Mouse (Mus musculus) bone marrow macrophage, adult 2 months (primary cell): Measurements from ENCODE around the gene Rbm47. TPM values are rescaled to one million over a fixed set of nuclear protein-coding genes. Genes with fewer than 3 reads are reported as not detected.

ENCODE experiments used
- H3K27ac ChIP-seq: 2 replicates; pipeline ENCODE4 v1.5.1; 2012; ENCODE audit warnings: low read depth, low read length; ENCODE audit not compliant: insufficient read depth
- H3K4me1 ChIP-seq: 2 replicates; pipeline ENCODE4 v1.6.1; 2012; ENCODE audit warnings: low read length; ENCODE audit not compliant: control insufficient read depth, insufficient read depth
- H3K4me3 ChIP-seq: 2 replicates; pipeline ENCODE4 v1.5.1; 2012; ENCODE audit warnings: mild to moderate bottlenecking, low read length, moderate library complexity; ENCODE audit not compliant: insufficient read depth
- CTCF ChIP-seq: IDR thresholded peaks from 2 replicates; pipeline ENCODE4 v1.5.1; 2012; ENCODE audit warnings: low read depth, mild to moderate bottlenecking, low read length, moderate library complexity
- POLR2A ChIP-seq: IDR thresholded peaks from 2 replicates; pipeline ENCODE4 v1.6.1; 2012; ENCODE audit warnings: mild to moderate bottlenecking, low read depth, low read length, borderline replicate concordance
- polyA plus RNA-seq: library from polyadenylated mRNA; stranded (reverse); fragments of >200 nt; gene quantifications from 2 replicates; pipeline ENCODE4 v1.2.4, GENCODE M21; 2012; ENCODE audit not compliant: missing spikeins, insufficient read depth, insufficient read length

The Rbm47 gene
- polyA plus RNA-seq, 1 experiment: 89.0 TPM

DNA sequence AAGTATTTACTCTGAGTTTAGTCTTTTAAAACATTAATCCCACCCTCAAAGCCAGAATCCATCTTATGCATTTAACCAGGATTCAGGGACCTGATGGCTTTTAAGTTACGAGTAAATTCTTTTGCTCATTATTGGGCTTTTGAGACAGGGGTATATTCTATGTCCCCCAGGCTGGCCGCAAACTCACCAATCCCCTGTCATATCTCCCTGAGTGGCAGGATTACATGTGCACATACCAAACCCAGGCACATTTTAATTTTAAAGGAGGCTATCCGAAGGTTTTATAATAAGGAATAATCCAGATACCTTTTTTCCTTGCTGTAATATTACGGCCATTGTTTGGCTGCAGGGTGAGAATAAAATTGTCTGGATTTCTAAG is 111.3 kb downstream of the Rbm47 start:
- peaks cover 57% of the 10 kb centered on the region for H3K4me1 ChIP-seq
- TF ChIP-seq POLR2A: no peak
- no peak for TF ChIP-seq CTCF
- peak overlapping the region; percentile 60; the same call in 1 of the 2 replicates for H3K27ac ChIP-seq
- H3K4me3 ChIP-seq: no peak overlapping the region

- no peak for TF ChIP-seq CTCF
- no peak for TF ChIP-seq POLR2A
- Histone ChIP-seq H3K27ac (no peak overlapping the region), H3K4me1 (peaks cover 37% of the 10 kb centered on the region), H3K4me3 (no peak overlapping the region)
Measured at GRCm38 (mm10) chr5:66058844-66059243, 114.1 kb downstream of the Rbm47 start.

DNA sequence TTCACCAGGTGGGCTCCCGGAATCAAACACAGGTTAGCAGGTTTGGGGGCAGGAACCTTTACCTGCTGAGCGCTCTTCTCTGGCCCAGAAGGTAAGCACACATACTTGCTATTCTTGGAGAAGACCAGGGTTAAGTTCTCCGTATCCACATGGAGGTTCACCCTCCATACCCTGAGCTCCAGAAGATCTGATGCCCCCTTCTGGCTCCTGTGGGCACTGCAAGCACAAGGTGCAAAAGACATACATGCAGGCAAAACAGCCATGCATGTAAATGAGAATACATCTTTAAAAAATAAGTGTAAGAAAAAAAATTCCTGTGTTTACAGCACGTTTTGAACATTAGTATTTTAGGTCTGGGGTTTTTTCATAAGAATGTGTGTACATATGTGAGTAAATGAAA is 116.2 kb downstream of the Rbm47 start:
- Histone ChIP-seq H3K4me3 (no peak overlapping the region), H3K27ac (no peak overlapping the region), H3K4me1 (peaks cover 36% of the 10 kb centered on the region)
- peak; percentile 28 for TF ChIP-seq CTCF
- no peak for TF ChIP-seq POLR2A

- no peak overlapping the region for H3K27ac ChIP-seq
- TF ChIP-seq POLR2A: no peak
- no peak for TF ChIP-seq CTCF
- H3K4me3 ChIP-seq: no peak overlapping the region
- peaks cover 29% of the 10 kb centered on the region for H3K4me1 ChIP-seq
Measured at GRCm38 (mm10) chr5:66054394-66054793, 118.5 kb downstream of the Rbm47 start.

DNA sequence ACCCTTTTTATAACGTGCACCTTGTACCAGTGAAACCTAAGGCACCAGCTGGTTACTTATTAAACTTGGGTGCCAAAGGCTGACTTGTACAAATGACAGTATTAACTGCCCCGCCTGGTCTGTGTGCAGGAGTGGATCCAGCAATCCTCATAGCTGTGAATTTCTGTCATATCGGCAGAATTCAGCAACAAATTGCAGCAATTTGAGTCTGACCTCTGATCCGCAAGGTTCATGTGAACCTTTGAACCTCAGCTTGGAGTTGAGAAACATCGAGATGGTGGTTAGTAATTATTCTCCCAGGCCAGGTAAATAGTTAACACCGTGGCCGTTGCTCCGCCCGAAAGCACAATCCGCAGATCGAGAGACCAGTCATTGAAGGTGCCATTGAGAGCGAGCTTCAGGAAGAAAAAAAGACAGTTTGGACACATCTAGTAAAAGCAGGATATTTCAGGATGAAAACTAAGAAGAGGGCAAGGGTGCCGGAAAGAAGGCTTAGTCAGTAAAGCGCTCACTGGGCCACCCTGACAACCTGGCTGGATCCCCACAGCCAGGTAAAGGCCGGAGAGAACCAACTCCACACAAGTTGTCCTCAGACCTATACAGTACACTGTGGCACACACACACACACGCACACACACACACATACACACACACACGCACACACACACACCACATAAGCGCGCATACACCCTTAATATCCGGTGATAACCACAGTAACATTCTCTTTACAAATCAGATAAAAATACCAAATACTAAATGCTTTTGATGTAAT is 120.0 kb downstream of the Rbm47 start:
- H3K4me3 ChIP-seq: no peak overlapping the region
- TF ChIP-seq CTCF (no peak), POLR2A (no peak)
- H3K27ac ChIP-seq: no peak overlapping the region
- H3K4me1 ChIP-seq: peaks cover 23% of the 10 kb centered on the region

DNA sequence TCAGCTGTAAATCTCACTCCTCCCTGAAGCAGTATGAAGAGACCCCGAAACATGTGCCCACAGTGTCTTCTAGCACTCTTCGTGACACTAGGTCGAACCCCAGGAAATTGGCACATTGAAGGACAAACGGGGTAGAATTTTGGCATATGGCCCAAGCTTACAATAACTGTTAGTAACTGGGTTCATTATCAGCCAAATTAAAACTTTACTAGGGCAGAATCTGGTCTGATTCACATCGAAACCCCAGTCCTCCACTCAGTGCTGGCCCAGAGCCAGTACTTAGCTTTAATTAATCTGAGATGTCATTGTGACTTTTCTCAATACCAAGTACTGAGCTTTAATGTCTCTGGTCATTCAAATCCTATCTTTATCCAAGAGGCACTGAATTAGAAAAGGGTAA is 122.1 kb downstream of the Rbm47 start:
- Histone ChIP-seq H3K27ac (no peak overlapping the region), H3K4me1 (peaks cover 35% of the 10 kb centered on the region), H3K4me3 (no peak overlapping the region)
- no peak for TF ChIP-seq POLR2A
- TF ChIP-seq CTCF: no peak

DNA sequence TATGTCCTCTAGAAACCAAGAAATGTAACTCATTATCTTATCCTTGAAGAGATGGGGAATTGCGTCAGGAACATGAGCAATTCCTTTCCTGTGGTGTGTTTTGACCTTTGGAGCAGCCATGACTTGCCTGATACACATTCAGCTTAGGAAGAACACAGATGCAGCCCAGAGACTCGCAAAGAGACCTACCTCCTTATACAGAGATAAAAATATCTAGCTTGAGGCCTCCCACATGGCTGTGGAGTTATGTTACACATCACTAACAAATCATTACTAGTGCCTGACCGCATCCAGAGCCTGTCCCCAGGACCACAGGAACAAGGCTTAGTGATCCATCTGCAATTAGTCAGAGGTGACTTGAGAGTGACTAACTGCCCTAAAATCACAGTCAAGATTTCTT is 126.6 kb downstream of the Rbm47 start:
- H3K4me1 ChIP-seq: peaks cover 28% of the 10 kb centered on the region
- no peak overlapping the region for H3K4me3 ChIP-seq
- H3K27ac ChIP-seq: no peak overlapping the region
- no peak for TF ChIP-seq CTCF
- no peak for TF ChIP-seq POLR2A

DNA sequence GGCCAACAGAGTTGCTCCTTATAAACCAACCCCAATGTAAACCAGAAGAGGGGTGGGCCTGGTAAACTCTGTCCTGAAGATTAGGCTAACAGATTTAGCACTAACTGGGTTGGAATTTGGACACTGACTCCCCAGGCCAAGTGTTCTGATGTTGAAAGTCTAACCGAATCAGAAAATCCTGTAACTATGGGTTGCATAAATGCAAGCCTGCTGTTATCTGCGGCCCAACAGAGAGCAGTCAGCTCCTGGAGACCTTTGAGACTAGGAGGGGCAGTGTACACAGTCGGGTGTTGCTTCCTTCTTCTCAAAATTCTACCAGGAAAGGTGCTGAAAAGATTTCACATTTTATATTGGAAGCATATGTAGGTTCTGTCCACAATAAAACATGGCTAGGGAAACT is 129.0 kb downstream of the Rbm47 start:
- no peak overlapping the region for H3K4me3 ChIP-seq
- no peak overlapping the region for H3K27ac ChIP-seq
- peaks cover 31% of the 10 kb centered on the region for H3K4me1 ChIP-seq
- no peak for TF ChIP-seq CTCF
- TF ChIP-seq POLR2A: no peak

DNA sequence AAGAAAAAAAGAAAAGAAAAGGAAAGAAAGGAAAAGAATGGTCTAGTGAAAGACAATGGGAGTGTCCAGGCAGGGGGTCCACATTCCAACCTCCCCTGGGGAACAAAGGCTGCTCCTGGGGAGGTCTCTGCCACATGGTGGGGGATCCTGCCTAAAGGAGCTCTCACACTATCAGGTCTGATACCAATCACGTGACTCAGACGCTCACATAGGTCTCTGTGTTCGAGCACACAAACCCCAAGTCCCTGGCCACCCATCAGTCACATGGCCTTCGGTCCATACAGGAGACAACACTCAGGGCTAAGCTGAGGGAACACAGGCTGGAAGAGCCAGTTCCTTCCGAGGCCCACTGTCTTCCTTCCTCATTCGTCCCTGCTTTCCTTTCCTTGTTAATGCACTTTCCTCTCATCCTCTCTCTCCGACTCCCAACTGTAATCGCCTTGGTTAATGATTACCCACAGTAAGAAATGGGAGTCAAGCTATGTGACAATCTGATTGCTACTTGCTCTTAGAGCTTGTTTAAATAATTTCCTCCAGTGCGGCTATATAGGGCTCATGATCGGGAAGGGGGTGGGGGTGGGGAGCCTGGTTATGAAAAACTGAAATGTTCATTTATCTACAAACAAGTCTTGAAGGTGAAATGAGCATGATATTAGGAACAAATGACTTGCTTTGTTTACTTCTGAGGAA is 130.1 kb downstream of the Rbm47 start:
- TF ChIP-seq CTCF (no peak), POLR2A (no peak)
- Histone ChIP-seq H3K4me1 (peaks cover 40% of the 10 kb centered on the region), H3K4me3 (no peak overlapping the region), H3K27ac (no peak overlapping the region)

GRCm38 (mm10) chr5:66040744-66041279 is 132.1 kb downstream of the Rbm47 start:
- Histone ChIP-seq H3K27ac (no peak overlapping the region), H3K4me1 (peaks cover 43% of the 10 kb centered on the region), H3K4me3 (no peak overlapping the region)
- no peak for TF ChIP-seq POLR2A
- no peak for TF ChIP-seq CTCF
